Mouse (Mus musculus) MEL (cell line): ENCODE measurements at regions not wholly inside any gene's neighbourhood (a gene's known extent, or its start where the extent isn't known, plus 50 kb on each side); places are given as distances from the start of the nearest gene placed in this dataset.

Experiments
- CTCF ChIP-seq, 3 experiments: IDR thresholded peaks in 2 of 3; conservative IDR thresholded peaks in 1 of 3; 2 replicates each; pipeline ENCODE4 v1.5.1; 2011 to 2012; ENCODE audit warnings: low read length in 3 of 3, low read depth in 2 of 3, mild to moderate bottlenecking in 2 of 3, improper control_type of control experiment in 1 of 3, inconsistent platforms in 1 of 3, mixed read lengths in 1 of 3, moderate library complexity in 1 of 3; ENCODE audit not compliant: control insufficient read depth in 1 of 3, insufficient read depth in 1 of 3, poor library complexity in 1 of 3, severe bottlenecking in 1 of 3
- POLR2A ChIP-seq, 2 experiments: IDR thresholded peaks; 2 replicates each; pipeline ENCODE4 v1.6.1; 2011 to 2012; ENCODE audit warnings: low read length in 2 of 2, mild to moderate bottlenecking in 2 of 2, control low read depth in 1 of 2, improper control_type of control experiment in 1 of 2, low read depth in 1 of 2, moderate library complexity in 1 of 2; ENCODE audit not compliant: control insufficient read depth in 1 of 2, insufficient read depth in 1 of 2, poor library complexity in 1 of 2
- UBTF ChIP-seq: IDR thresholded peaks from 2 replicates; pipeline ENCODE4 v1.6.1; 2012; ENCODE audit warnings: low read depth, mild to moderate bottlenecking, inconsistent platforms, low read length, improper control_type of control experiment, moderate library complexity, borderline replicate concordance; ENCODE audit not compliant: insufficient read depth
- ZNF384 ChIP-seq: IDR thresholded peaks from 2 replicates; pipeline ENCODE4 v1.6.1; 2012; ENCODE audit warnings: low read depth, mild to moderate bottlenecking, inconsistent platforms, low read length, improper control_type of control experiment

GRCm38 (mm10) chr14:114425475-114425874 lies 666.5 kb upstream of the Gpc5 start:
- TF ChIP-seq POLR2A (IDR thresholded peaks at IDR 0.05; ENCODE audit: control insufficient read depth in 1 of 2, insufficient read depth in 1 of 2, low read depth in 1 of 2, low read length in 2 of 2, poor library complexity in 1 of 2) (no peak), CTCF (IDR thresholded peaks at IDR 0.05 in 2 of 3, conservative IDR thresholded peaks at IDR 0.05 in 1 of 3; ENCODE audit: control insufficient read depth in 1 of 3, insufficient read depth in 1 of 3, low read depth in 2 of 3, low read length in 3 of 3, poor library complexity in 1 of 3, severe bottlenecking in 1 of 3) (no peak), UBTF (no peak), ZNF384 (no peak)
